Mouse (Mus musculus): ENCODE data around the gene Syt16. TPM values are rescaled to one million over a fixed set of nuclear protein-coding genes. Genes with fewer than 3 reads are reported as not detected.

Gene Syt16
- polyA plus RNA-seq, 1 experiment from 2014 or later = 50.9 TPM

GRCm38 (mm10) chr12:74087086-74087485, 89.6 kb downstream of the Syt16 start:
- no peak overlapping the region for H3K9ac ChIP-seq
- no peaks in the 10 kb centered on the region for H3K36me3 ChIP-seq
- no peak overlapping the region for H3K4me3 ChIP-seq
- WGBS = 36% methylated on average over 8 of the region's 8 CpGs
- H3K9me3 ChIP-seq = no peaks in the 10 kb centered on the region
- no peaks in the 10 kb centered on the region for H3K27me3 ChIP-seq
- no peak overlapping the region for H3K27ac ChIP-seq
- H3K4me2 ChIP-seq = no peak overlapping the region
- peaks cover 5% of the 10 kb centered on the region for H3K4me1 ChIP-seq (replicated peaks)
- ATAC-seq (ENCODE audit: low FRiP score) = no peak

- no peak for ATAC-seq (ENCODE audit: low FRiP score)
- Histone ChIP-seq H3K9me3 (no peaks in the 10 kb centered on the region), H3K4me1 (replicated peaks) (peaks cover 15% of the 10 kb centered on the region), H3K4me2 (no peak overlapping the region), H3K4me3 (no peak overlapping the region), H3K36me3 (no peaks in the 10 kb centered on the region), H3K9ac (no peak overlapping the region), H3K27me3 (no peaks in the 10 kb centered on the region), H3K27ac (no peak overlapping the region)
- 95% methylated on average over 1 of the region's 1 CpGs for WGBS
Observed at GRCm38 (mm10) chr12:74089342-74090131, 92.1 kb downstream of the Syt16 start.

GRCm38 (mm10) chr12:74092546-74092945, 95.1 kb downstream of the Syt16 start:
- Histone ChIP-seq H3K4me3 (no peak overlapping the region), H3K4me2 (no peak overlapping the region), H3K9me3 (no peaks in the 10 kb centered on the region), H3K27ac (no peak overlapping the region), H3K9ac (no peak overlapping the region), H3K36me3 (no peaks in the 10 kb centered on the region), H3K4me1 (replicated peaks) (peaks cover 10% of the 10 kb centered on the region), H3K27me3 (no peaks in the 10 kb centered on the region)
- no peak for ATAC-seq (ENCODE audit: low FRiP score)
- 64% methylated on average over 5 of the region's 5 CpGs for WGBS

GRCm38 (mm10) chr12:74093110-74093509, 95.6 kb downstream of the Syt16 start:
- WGBS = 88% methylated on average over 8 of the region's 8 CpGs
- peaks cover 10% of the 10 kb centered on the region for H3K4me1 ChIP-seq (replicated peaks)
- no peak overlapping the region for H3K4me3 ChIP-seq
- no peaks in the 10 kb centered on the region for H3K36me3 ChIP-seq
- no peaks in the 10 kb centered on the region for H3K27me3 ChIP-seq
- H3K27ac ChIP-seq = no peak overlapping the region
- no peak for ATAC-seq (ENCODE audit: low FRiP score)
- no peaks in the 10 kb centered on the region for H3K9me3 ChIP-seq
- H3K4me2 ChIP-seq = no peak overlapping the region
- H3K9ac ChIP-seq = no peak overlapping the region

- H3K36me3 ChIP-seq = no peaks in the 10 kb centered on the region
- 87% methylated on average over 5 of the region's 5 CpGs for WGBS
- no peak overlapping the region for H3K27ac ChIP-seq
- no peak for ATAC-seq (ENCODE audit: low FRiP score)
- no peak overlapping the region for H3K4me2 ChIP-seq
- peaks cover 17% of the 10 kb centered on the region for H3K4me1 ChIP-seq (replicated peaks)
- H3K4me3 ChIP-seq = no peak overlapping the region
- no peaks in the 10 kb centered on the region for H3K27me3 ChIP-seq
- H3K9me3 ChIP-seq = no peaks in the 10 kb centered on the region
- no peak overlapping the region for H3K9ac ChIP-seq
Observed at GRCm38 (mm10) chr12:74094701-74095100, 97.2 kb downstream of the Syt16 start.

- WGBS = 30% methylated on average over 8 of the region's 8 CpGs
- H3K4me1 ChIP-seq (replicated peaks) = peaks cover 7% of the 10 kb centered on the region
- H3K36me3 ChIP-seq = no peaks in the 10 kb centered on the region
- H3K27me3 ChIP-seq = no peaks in the 10 kb centered on the region
- H3K9ac ChIP-seq = no peak overlapping the region
- no peak overlapping the region for H3K4me3 ChIP-seq
- H3K27ac ChIP-seq = no peak overlapping the region
- no peaks in the 10 kb centered on the region for H3K9me3 ChIP-seq
- ATAC-seq (ENCODE audit: low FRiP score) = peak; percentile 63; the same call in 1 of the 2 replicates
- no peak overlapping the region for H3K4me2 ChIP-seq
Observed at GRCm38 (mm10) chr12:74098572-74099290, 101.3 kb downstream of the Syt16 start.

- Histone ChIP-seq H3K27me3 (0 out of 2 replicates have a peak, but pooled peaks cover 3% of the 10 kb centered on the region), H3K4me3 (no peak overlapping the region), H3K4me1 (replicated peaks) (peaks cover 18% of the 10 kb centered on the region), H3K36me3 (no peaks in the 10 kb centered on the region), H3K27ac (peak overlapping the region; percentile 64; the same call in 1 of the 2 replicates), H3K4me2 (no peak overlapping the region), H3K9ac (no peak overlapping the region), H3K9me3 (no peaks in the 10 kb centered on the region)
- ATAC-seq (ENCODE audit: low FRiP score) = no peak
- 61% methylated on average over 6 of the region's 6 CpGs for WGBS
Observed at GRCm38 (mm10) chr12:74105811-74106513, 108.5 kb downstream of the Syt16 start.

GRCm38 (mm10) chr12:74108663-74109081, 111.2 kb downstream of the Syt16 start:
- Histone ChIP-seq H3K27ac (peak overlapping the region; percentile 18; the same call in 1 of the 2 replicates), H3K9me3 (no peaks in the 10 kb centered on the region), H3K4me3 (no peak overlapping the region), H3K36me3 (no peaks in the 10 kb centered on the region), H3K27me3 (0 out of 2 replicates have a peak, but pooled peaks cover 3% of the 10 kb centered on the region), H3K4me1 (replicated peaks) (peaks cover 18% of the 10 kb centered on the region), H3K4me2 (no peak overlapping the region), H3K9ac (no peak overlapping the region)
- no peak for ATAC-seq (ENCODE audit: low FRiP score)
- WGBS = 83% methylated on average over 4 of the region's 4 CpGs

- H3K27me3 ChIP-seq = 0 out of 2 replicates have a peak, but pooled peaks cover 3% of the 10 kb centered on the region
- ATAC-seq (ENCODE audit: low FRiP score) = no peak
- no peak overlapping the region for H3K27ac ChIP-seq
- no peak overlapping the region for H3K4me3 ChIP-seq
- H3K4me2 ChIP-seq = no peak overlapping the region
- H3K36me3 ChIP-seq = no peaks in the 10 kb centered on the region
- WGBS = 45% methylated on average over 10 of the region's 10 CpGs
- H3K9me3 ChIP-seq = no peaks in the 10 kb centered on the region
- H3K4me1 ChIP-seq (replicated peaks) = peaks cover 18% of the 10 kb centered on the region
- H3K9ac ChIP-seq = no peak overlapping the region
Observed at GRCm38 (mm10) chr12:74109462-74110068, 112.1 kb downstream of the Syt16 start.

- WGBS = 63% methylated on average over 6 of the region's 6 CpGs
- Histone ChIP-seq H3K4me1 (replicated peaks) (no peaks in the 10 kb centered on the region), H3K4me2 (no peak overlapping the region), H3K27me3 (no peaks in the 10 kb centered on the region), H3K36me3 (no peaks in the 10 kb centered on the region), H3K27ac (peak overlapping the region; percentile 64; the same call in 1 of the 2 replicates), H3K4me3 (no peak overlapping the region), H3K9me3 (no peaks in the 10 kb centered on the region), H3K9ac (no peak overlapping the region)
- no peak for ATAC-seq (ENCODE audit: low FRiP score)
Observed at GRCm38 (mm10) chr12:74116825-74117224, 119.4 kb downstream of the Syt16 start.

- no peak overlapping the region for H3K4me3 ChIP-seq
- no peak overlapping the region for H3K9ac ChIP-seq
- H3K27me3 ChIP-seq = no peaks in the 10 kb centered on the region
- H3K9me3 ChIP-seq = peaks cover 15% of the 10 kb centered on the region
- H3K27ac ChIP-seq = no peak overlapping the region
- H3K4me2 ChIP-seq = no peak overlapping the region
- H3K4me1 ChIP-seq (replicated peaks) = no peaks in the 10 kb centered on the region
- ATAC-seq (ENCODE audit: low FRiP score) = no peak
- 84% methylated on average over 12 of the region's 12 CpGs for WGBS
- H3K36me3 ChIP-seq = peaks cover 8% of the 10 kb centered on the region
Observed at GRCm38 (mm10) chr12:74125796-74126195, 128.3 kb downstream of the Syt16 start.

GRCm38 (mm10) chr12:74128229-74128628, 130.8 kb downstream of the Syt16 start:
- H3K36me3 ChIP-seq = peaks cover 8% of the 10 kb centered on the region
- ATAC-seq (ENCODE audit: low FRiP score) = no peak
- no peaks in the 10 kb centered on the region for H3K27me3 ChIP-seq
- H3K4me2 ChIP-seq = no peak overlapping the region
- H3K9me3 ChIP-seq = peaks cover 15% of the 10 kb centered on the region
- no peak overlapping the region for H3K9ac ChIP-seq
- H3K4me3 ChIP-seq = no peak overlapping the region
- H3K4me1 ChIP-seq (replicated peaks) = peaks cover 4% of the 10 kb centered on the region; the same call in 1 of the 2 replicates
- H3K27ac ChIP-seq = no peak overlapping the region
- WGBS = 82% methylated on average over 1 of the region's 1 CpGs
